Mouse (Mus musculus) CD4-positive helper T cell, adult 2 months (primary cell): Measurements from ENCODE around the gene Lhfp.
A peak's percentile ranks its signal among the peaks of the same experiment; 100 is the strongest.
"Not testable (repeated sequence)": the region's sequence is repeated elsewhere in the genome, so short reads cannot be mapped to it uniquely, and the experiment has no call there.

Experiments used
- DNase-seq: peaks from one replicate; pipeline ENCODE4 v3.0.0-alpha.2; 2012; ENCODE audit warnings: low read depth, missing footprints, low spot score

Gene Lhfp

GRCm38 (mm10) chr3:53253223-53253832 lies 212.0 kb downstream of the Lhfp start:
- no peak for DNase-seq

DNA sequence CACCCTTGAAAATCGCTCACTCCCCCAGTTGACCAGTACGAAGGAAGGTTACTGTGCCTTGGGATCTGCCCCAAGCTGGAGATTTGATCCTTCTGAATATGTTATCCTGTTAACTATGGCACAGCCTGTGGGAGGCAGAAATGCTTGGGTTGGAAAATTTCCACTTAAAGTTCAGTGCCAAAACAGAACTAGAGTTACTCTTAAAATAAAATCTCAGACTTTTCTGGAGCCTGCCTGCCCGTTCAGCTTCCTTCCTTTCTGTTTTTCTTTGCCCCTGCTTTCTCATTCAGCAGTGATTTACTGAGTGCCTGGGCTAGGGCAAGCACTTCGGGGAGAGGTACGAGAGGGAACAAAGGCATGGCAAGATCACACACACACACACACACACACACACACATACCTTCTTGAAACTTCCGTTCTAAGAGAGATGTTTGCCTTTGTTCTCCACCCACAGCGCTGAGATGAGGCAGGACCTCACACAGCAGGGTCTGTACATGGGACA lies 217.4 kb downstream of the Lhfp start:
- peak; percentile 46 for DNase-seq

DNA sequence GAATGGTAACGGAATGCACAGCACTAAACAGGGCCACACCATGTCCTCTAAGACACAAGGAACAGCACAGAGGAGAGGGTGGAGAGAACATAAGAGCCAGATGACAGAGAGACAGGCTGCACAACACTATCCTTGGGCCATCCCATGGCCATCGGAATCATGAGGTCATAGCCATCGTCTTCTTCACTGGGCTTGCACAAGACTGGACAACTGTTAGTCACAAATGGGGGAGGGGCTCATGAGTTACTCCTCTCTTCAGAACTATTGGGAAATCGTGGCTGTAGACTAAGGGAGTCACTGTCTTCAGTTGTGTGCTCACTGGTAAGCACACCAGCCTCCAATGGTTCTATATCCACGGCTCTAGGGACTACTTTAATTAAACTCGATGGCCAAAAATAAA lies 224.8 kb downstream of the Lhfp start:
- no peak for DNase-seq

- DNase-seq, result no peak
Observed at GRCm38 (mm10) chr3:53267046-53267445, 225.7 kb downstream of the Lhfp start.

GRCm38 (mm10) chr3:53273220-53273619 lies 231.9 kb downstream of the Lhfp start:
- DNase-seq, result no peak

DNA sequence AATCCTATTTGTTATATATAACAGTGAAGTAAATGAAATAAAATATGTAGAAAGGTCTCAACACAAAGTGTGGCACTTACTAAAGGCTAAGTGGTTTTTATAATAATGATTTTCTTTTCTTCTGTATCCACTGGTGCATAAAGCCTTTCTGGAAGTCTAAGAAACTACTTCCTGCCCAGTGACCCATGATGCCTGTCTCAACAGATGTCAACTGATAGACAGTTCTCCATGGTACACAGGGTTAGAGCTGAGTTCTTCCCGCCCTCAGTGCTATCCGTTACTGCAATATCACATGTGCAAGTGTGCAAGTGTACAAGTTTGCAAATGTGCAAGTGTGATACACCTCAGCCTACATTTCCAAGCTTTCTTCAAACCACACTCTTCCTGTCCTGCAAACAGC lies 236.7 kb downstream of the Lhfp start:
- no peak for DNase-seq

GRCm38 (mm10) chr3:53282005-53282404 lies 240.7 kb downstream of the Lhfp start:
- DNase-seq, result not testable (repeated sequence)

DNA sequence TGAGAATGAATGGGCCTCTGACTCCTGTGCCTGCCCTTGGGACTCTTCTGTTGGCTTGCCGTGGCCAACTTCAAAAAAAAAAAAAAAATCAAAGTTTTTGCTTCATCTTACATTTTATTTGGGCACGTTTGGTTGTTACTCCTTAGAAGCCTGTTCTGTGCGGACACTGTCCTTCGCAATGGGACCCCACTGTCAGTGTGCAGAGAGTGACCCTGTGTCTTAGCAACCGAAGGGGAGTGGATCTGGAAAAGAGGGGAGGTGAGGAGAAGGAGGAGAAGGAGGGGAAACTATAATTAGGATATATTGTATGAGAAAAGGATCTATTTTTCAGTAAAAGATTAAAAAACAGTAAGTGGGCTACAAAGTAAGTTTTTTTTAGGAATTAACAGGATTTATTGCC lies 242.7 kb downstream of the Lhfp start:
- DNase-seq, result no peak

GRCm38 (mm10) chr3:53284471-53285177 lies 243.3 kb downstream of the Lhfp start:
- no peak for DNase-seq

DNA sequence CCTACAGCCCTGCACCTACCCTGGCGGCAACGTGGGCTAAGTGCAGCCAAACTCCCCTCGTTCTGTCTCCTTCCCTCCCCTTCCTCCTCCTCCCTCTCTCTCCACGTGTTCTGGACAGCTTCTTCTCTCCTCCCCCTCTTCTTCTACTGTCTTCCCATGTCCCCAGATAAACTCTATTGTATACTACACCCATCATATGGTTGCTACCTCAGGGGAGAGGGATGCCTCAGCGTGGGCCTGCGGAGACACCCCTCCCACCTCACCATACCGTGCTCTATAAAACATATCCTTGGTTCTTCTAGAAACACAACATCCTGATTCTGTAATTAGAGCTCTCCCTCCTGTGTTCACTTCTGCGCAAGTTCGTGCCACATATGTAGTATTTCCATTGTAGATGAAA lies 247.3 kb downstream of the Lhfp start:
- no peak for DNase-seq

DNA sequence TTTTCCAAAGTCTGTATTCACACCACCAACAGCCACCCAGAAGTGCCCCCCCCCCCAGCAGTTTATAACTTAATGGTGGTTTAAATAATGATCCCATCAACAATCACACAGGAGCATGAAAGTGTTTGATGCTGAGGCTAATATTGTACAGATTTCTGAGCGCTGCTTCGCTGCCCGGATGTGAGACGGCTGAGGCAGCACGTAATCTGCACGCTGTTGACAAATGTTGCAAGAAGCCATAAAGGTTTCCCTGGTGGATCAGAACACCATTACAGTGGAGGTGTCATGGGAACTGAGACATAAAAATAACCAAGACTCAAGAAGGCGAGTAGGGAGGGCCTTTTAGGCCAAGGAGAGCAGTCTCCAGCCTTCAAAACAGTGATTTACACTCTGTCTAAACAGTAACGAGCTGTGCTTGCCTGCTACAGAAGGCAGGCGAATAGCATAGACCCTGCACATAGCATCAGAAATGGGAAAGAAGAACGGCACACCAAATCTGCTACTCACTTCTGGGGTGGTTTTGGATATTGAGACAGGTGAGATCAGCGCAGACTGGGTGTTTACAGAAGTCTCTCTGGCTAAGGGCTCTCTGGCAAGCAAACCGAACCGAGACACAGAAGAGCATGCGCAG lies 248.4 kb downstream of the Lhfp start:
- no peak for DNase-seq

DNA sequence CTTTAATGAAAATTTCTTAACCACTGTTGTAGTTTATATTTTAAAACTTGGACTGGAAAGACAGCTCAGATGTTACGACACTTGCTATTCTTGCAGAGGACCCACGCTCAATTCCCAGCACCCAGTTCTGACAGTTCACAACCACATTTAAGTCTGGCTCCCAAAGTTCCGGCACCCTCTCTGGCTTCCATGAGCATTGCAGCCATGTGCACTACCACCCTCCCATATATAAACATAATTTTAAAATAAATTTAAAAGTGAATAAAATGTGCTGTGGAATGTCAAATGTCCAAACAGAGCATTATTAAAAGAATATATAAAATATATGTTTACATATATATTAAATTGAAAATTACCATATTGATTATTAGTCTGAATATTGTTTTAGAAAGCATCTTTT lies 249.9 kb downstream of the Lhfp start:
- DNase-seq, result no peak

GRCm38 (mm10) chr3:53291945-53292344 lies 250.6 kb downstream of the Lhfp start:
- DNase-seq, result no peak

- no peak for DNase-seq
Observed at GRCm38 (mm10) chr3:53292474-53292873, 251.1 kb downstream of the Lhfp start.

DNA sequence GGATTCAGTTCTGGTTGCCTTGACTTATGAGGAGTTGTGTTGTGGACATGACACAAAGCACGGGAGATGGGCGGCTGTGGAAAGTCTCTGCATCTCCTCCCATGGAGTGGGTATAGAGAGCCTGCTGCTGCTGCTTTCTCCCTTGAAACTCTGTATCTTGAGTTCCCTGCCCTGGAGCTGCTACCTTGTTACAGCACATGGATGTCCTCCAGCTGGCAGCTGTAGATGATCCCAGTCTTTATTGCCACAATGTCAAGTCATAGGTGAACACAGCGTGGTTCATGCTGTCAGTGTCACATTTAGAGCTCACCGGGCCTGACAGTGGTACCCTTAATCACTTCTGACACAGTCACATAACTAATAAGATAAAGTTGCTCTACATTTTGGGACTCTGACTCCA lies 251.7 kb downstream of the Lhfp start:
- DNase-seq, result no peak

GRCm38 (mm10) chr3:53293901-53294433 lies 252.6 kb downstream of the Lhfp start:
- no peak for DNase-seq

GRCm38 (mm10) chr3:53294855-53295254 lies 253.5 kb downstream of the Lhfp start:
- DNase-seq, result no peak

DNA sequence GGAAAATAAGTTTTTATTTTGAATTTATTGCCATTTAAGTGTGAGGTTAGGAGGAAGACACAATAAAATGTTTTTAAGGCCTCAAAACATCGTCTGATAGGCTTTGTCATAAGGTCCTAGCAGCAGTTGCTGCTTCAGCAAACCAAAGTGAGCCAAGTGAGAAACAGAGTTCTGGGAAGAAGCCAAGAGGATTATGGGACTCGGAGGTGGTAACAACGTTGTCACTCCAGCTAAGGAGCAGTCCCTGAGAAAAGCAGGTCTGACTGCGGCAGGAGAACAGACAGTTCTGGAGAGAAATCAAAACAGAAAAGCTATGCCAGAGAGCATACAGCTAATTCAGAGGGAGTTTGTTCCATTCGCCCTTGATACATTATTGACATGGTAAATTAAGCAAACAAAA lies 260.5 kb downstream of the Lhfp start:
- no peak for DNase-seq

- DNase-seq, result no peak
Observed at GRCm38 (mm10) chr3:53304123-53304900, 263.0 kb downstream of the Lhfp start.

DNA sequence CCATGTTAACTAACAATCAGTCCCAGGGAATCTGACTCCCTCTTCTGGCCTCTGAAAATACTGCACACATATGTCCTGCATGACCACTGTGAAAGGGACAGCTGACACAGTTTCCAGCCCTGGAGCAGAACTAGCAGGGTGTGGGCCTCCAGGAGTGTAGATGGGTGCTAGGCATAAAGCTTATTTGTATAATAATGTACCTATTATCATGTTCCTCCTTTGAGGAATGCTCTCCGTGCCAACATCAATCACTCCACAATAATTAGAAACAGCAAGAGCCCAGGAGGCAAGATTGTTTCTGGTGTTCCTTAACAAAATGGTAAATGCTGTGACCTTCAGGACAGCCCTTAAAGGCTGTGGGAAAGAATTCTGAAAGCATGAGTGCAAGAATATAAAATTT lies 264.5 kb downstream of the Lhfp start:
- DNase-seq, result no peak

DNA sequence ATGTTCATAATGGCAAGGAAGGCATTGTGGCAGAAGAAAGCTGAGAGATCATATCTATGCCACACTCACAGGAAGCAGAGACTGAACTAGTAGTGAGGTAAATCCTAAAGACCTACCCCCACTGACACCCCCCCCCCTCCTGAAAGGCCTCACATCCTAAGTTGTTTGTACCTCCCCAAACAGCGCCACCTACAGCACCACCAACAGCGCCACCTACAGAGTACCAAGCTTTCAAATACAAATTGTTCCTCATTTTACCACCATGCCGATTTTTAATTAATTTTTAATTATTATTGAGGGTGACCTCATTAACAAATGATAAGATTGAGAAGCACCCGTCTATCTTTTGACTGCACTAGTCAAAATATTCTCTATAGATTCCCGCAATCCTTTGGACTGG lies 267.3 kb downstream of the Lhfp start:
- DNase-seq, result no peak

DNA sequence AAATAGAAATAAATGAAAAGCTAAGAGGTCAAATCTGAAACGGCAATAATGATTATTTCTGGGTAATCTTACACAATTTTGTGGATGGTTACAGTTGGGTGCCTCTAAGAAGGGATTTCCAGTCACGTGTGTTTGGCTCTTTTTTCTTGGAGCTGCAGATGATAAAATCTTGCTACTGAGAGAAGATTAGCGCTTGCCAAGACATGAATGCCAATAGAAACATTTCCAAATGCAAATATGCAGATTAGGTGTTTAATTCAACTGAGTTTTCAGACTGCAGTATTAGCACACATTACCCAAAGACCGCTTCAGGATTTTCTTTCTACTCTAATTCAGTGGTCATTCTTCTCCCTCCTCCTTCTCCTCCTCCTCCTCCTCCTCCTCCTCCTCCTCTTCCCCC lies 268.8 kb downstream of the Lhfp start:
- no peak for DNase-seq
